Mouse (Mus musculus): ENCODE measurements around the gene Ddx43. TPM values are rescaled to one million over a fixed set of nuclear protein-coding genes. Genes with fewer than 3 reads are reported as not detected.

Gene Ddx43
- polyA plus RNA-seq, 1 experiment, result 4.9 TPM

DNA sequence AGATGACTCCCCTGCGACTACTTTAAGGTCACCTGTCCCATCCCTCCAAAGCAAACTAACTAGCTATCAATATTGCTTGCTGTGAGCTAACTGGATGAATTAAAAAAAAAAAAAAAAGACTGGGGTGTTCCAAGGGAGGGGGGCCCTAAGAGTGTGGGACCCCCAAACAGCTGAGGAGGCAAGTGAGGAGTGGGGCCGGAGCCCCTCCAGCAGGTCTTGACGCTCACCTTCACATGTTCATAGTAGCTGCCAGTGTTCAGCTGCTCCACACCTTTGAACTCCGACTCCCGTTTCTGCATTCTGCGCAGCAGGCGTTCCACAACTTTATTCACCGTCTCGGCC, 46.6 kb downstream of the Ddx43 start:
- H3K36me3 ChIP-seq (ENCODE audit: control insufficient read depth, insufficient read depth, low read length, poor library complexity, severe bottlenecking), result no peaks in the 10 kb centered on the region
- H3K27ac ChIP-seq (ENCODE audit: insufficient read depth, low read length), result no peak overlapping the region
- peak overlapping the region; percentile 74 for H3K9ac ChIP-seq (ENCODE audit: low read depth, poor library complexity, severe bottlenecking)
- peaks cover 21% of the 10 kb centered on the region for H3K27me3 ChIP-seq (ENCODE audit: control insufficient read depth, insufficient read depth, low read length, poor library complexity, severe bottlenecking)
- TF ChIP-seq POLR2A (IDR thresholded peaks at IDR 0.05; ENCODE audit: insufficient read depth, low read length), result no peak
- TF ChIP-seq EP300 (IDR thresholded peaks at IDR 0.05; ENCODE audit: insufficient read depth, low read depth, low read length), result no peak
- no peak for TF ChIP-seq CTCF (IDR thresholded peaks at IDR 0.05; ENCODE audit: low read depth, low read length)
- H3K4me3 ChIP-seq (ENCODE audit: low read depth, low read length), result peak overlapping the region; percentile 35
- no peaks in the 10 kb centered on the region for H3K9me3 ChIP-seq (replicated peaks; ENCODE audit: control insufficient read depth, insufficient read depth, low read length, poor library complexity, severe bottlenecking)
- no peaks in the 10 kb centered on the region for H3K4me1 ChIP-seq (ENCODE audit: control insufficient read depth, insufficient read depth, low read length)

DNA sequence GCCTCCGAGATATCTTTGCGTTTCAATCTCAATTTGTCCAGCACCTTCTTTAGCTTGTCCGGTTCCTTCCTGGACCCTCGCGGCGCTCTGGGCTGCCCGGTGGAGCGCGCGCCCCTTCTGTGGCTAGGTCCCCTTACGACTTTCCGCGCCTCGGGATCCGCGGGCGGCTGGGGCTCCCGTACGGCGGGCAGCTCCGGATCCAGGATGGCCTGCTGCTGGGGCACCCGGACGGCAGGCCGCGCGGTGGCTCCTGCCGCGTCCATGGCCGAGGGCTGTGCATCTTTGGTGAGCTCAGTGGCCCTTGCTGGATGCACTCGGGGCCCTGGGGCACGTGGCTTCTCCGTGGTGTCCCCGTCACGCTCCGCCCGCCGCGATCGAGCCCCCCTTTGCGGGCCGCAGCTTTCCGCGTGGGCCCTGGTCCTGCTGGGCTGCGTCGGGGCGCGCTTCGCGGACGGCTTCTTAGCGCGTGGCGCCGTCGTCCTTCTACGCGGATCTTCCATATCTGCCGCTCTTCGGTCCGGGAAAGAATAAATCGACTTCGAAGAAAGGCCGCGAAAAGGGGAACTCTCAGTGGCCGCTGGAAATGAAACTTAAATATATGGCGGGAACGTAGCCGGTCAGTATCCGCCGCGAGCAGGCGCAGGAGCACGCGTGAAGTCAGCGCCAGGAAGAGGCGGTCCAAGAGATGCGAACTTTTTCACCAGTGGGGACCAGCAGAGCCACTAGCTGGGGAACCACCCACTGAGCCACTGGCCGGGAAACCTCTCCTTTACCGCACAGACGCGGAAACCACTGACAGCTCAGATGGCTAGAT, 47.2 kb downstream of the Ddx43 start, which contains the start of gene Cgas:
Gene Cgas, minus strand, starts transcription at position 659 of the 814 bp plus-strand sequence.
- H3K9me3 ChIP-seq (replicated peaks; ENCODE audit: control insufficient read depth, insufficient read depth, low read length, poor library complexity, severe bottlenecking), result no peaks in the 10 kb centered on the region
- no peaks in the 10 kb centered on the region for H3K4me1 ChIP-seq (ENCODE audit: control insufficient read depth, insufficient read depth, low read length)
- peak within 1 kb of the TSS; percentile 74 for H3K9ac ChIP-seq (ENCODE audit: low read depth, poor library complexity, severe bottlenecking)
- TF ChIP-seq EP300 (IDR thresholded peaks at IDR 0.05; ENCODE audit: insufficient read depth, low read depth, low read length) (no peak), CTCF (IDR thresholded peaks at IDR 0.05; ENCODE audit: low read depth, low read length) (no peak), POLR2A (IDR thresholded peaks at IDR 0.05; ENCODE audit: insufficient read depth, low read length) (no peak)
- H3K27me3 ChIP-seq (ENCODE audit: control insufficient read depth, insufficient read depth, low read length, poor library complexity, severe bottlenecking), result peaks cover 21% of the 10 kb centered on the region
- no peak within 1 kb of the TSS for H3K27ac ChIP-seq (ENCODE audit: insufficient read depth, low read length)
- H3K36me3 ChIP-seq (ENCODE audit: control insufficient read depth, insufficient read depth, low read length, poor library complexity, severe bottlenecking), result no peaks in the 10 kb centered on the region
- H3K4me3 ChIP-seq (ENCODE audit: low read depth, low read length), result peak within 1 kb of the TSS; percentile 35

DNA sequence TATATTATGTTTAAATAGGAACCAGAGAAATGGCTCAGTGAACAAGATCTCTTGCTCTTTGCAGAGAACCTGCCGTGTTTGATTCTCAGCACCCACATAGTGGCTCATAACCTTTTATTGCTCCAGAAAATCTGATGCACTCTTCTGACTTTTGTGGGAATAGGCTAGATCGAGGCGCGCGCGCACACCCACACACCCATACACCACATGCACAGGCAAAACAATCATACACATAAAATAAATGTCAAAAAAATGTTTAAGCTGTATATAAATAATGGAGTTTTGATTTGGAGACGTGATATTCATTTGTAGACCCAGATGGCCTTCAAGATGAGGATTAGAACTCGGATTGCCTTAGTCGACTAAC, 52.0 kb downstream of the Ddx43 start:
- no peaks in the 10 kb centered on the region for H3K9me3 ChIP-seq (replicated peaks; ENCODE audit: control insufficient read depth, insufficient read depth, low read length, poor library complexity, severe bottlenecking)
- H3K27ac ChIP-seq (ENCODE audit: insufficient read depth, low read length), result no peak overlapping the region
- peak overlapping the region; percentile 47 for H3K4me3 ChIP-seq (ENCODE audit: low read depth, low read length)
- no peaks in the 10 kb centered on the region for H3K4me1 ChIP-seq (ENCODE audit: control insufficient read depth, insufficient read depth, low read length)
- TF ChIP-seq POLR2A (IDR thresholded peaks at IDR 0.05; ENCODE audit: insufficient read depth, low read length), result no peak
- TF ChIP-seq EP300 (IDR thresholded peaks at IDR 0.05; ENCODE audit: insufficient read depth, low read depth, low read length), result no peak
- TF ChIP-seq CTCF (IDR thresholded peaks at IDR 0.05; ENCODE audit: low read depth, low read length), result no peak
- peaks cover 15% of the 10 kb centered on the region for H3K27me3 ChIP-seq (ENCODE audit: control insufficient read depth, insufficient read depth, low read length, poor library complexity, severe bottlenecking)
- peaks cover 12% of the 10 kb centered on the region for H3K36me3 ChIP-seq (ENCODE audit: control insufficient read depth, insufficient read depth, low read length, poor library complexity, severe bottlenecking)
- peak overlapping the region; percentile 86 for H3K9ac ChIP-seq (ENCODE audit: low read depth, poor library complexity, severe bottlenecking)

DNA sequence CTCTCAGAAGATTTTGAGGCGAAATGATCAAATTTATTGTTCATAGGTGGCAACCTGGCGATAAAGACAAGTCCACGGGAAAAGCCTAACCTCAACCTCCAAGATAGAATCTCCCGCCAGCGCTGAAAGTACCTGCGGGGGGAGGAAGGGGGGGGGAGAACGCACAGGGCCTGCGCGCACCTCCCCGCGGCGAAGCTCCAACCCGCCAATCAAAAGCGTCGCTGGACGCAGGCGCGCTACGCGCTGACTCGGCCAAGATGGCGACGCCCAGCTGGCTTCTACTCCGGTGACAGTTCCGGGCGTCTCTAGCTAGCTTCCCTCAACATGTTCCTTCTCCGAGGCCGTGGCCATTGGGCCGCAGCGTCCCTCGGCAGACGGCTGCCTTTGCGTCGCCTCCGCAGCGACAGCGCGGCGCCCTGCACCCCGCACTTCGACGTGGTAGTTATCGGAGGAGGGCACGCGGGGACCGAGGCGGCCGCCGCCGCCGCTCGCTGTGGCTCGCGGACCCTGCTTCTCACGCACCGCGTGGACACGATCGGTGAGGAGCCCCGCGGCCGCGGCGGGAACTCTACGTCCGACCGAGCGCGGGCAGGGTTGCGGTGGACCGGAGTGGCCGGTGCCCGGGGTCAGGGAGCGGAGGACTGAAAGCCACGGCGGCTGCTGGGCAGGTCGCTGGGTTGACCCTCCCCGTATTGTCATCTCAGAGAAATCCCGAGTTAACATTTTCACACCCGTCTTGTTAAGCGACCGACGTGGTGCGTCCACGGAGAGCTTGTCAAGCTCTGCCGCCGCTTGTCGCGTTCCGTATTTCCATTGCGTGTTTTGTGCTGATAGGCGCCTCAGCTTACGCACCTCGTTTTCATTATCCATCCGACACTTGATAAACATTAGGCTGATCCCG, 52.6 kb downstream of the Ddx43 start, which contains the start of the genes Mto1 and Gm17324:
Gene Mto1, plus strand, starts transcription at position 236 of the 901 bp plus-strand sequence.
Gene Gm17324, minus strand, starts transcription at position 814 of the 901 bp plus-strand sequence.
- Histone ChIP-seq H3K9me3 (replicated peaks; ENCODE audit: control insufficient read depth, insufficient read depth, low read length, poor library complexity, severe bottlenecking) (no peaks in the 10 kb centered on the region), H3K4me3 (ENCODE audit: low read depth, low read length) (peak within 1 kb of the TSS; percentile 85), H3K27ac (ENCODE audit: insufficient read depth, low read length) (no peak within 1 kb of the TSS), H3K36me3 (ENCODE audit: control insufficient read depth, insufficient read depth, low read length, poor library complexity, severe bottlenecking) (peaks cover 18% of the 10 kb centered on the region), H3K4me1 (ENCODE audit: control insufficient read depth, insufficient read depth, low read length) (no peaks in the 10 kb centered on the region), H3K9ac (ENCODE audit: low read depth, poor library complexity, severe bottlenecking) (peak within 1 kb of the TSS; percentile 86), H3K27me3 (ENCODE audit: control insufficient read depth, insufficient read depth, low read length, poor library complexity, severe bottlenecking) (peaks cover 11% of the 10 kb centered on the region)
- TF ChIP-seq CTCF (IDR thresholded peaks at IDR 0.05; ENCODE audit: low read depth, low read length) (no peak), POLR2A (IDR thresholded peaks at IDR 0.05; ENCODE audit: insufficient read depth, low read length) (peak; percentile 16), EP300 (IDR thresholded peaks at IDR 0.05; ENCODE audit: insufficient read depth, low read depth, low read length) (no peak)

DNA sequence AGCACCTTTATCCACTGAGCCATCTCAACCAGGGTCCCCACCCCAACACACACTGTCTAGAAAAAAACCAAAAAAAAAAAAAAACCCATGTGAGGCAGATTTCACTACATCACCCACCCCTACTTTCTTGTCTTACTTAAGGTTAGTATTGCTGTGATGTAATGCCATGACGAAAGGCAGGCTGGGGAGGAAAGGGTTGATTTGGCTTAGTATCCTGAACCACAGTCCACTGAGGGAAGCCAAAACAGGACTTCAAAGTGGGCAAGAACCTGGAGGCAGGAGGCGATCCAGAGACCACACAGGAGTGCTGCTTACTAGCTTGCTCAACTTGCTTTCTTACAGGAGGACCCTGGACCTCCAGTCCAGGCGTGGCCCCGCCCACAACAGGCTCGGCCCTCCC, 54.8 kb downstream of the Ddx43 start:
- TF ChIP-seq EP300 (IDR thresholded peaks at IDR 0.05; ENCODE audit: insufficient read depth, low read depth, low read length) (no peak), CTCF (IDR thresholded peaks at IDR 0.05; ENCODE audit: low read depth, low read length) (no peak), POLR2A (IDR thresholded peaks at IDR 0.05; ENCODE audit: insufficient read depth, low read length) (no peak)
- no peak overlapping the region for H3K9ac ChIP-seq (ENCODE audit: low read depth, poor library complexity, severe bottlenecking)
- no peaks in the 10 kb centered on the region for H3K4me1 ChIP-seq (ENCODE audit: control insufficient read depth, insufficient read depth, low read length)
- no peaks in the 10 kb centered on the region for H3K27me3 ChIP-seq (ENCODE audit: control insufficient read depth, insufficient read depth, low read length, poor library complexity, severe bottlenecking)
- H3K36me3 ChIP-seq (ENCODE audit: control insufficient read depth, insufficient read depth, low read length, poor library complexity, severe bottlenecking), result peaks cover 28% of the 10 kb centered on the region
- H3K27ac ChIP-seq (ENCODE audit: insufficient read depth, low read length), result no peak overlapping the region
- no peak overlapping the region for H3K4me3 ChIP-seq (ENCODE audit: low read depth, low read length)
- no peaks in the 10 kb centered on the region for H3K9me3 ChIP-seq (replicated peaks; ENCODE audit: control insufficient read depth, insufficient read depth, low read length, poor library complexity, severe bottlenecking)
